Mouse (Mus musculus): ENCODE results near the gene Med16.

DNA sequence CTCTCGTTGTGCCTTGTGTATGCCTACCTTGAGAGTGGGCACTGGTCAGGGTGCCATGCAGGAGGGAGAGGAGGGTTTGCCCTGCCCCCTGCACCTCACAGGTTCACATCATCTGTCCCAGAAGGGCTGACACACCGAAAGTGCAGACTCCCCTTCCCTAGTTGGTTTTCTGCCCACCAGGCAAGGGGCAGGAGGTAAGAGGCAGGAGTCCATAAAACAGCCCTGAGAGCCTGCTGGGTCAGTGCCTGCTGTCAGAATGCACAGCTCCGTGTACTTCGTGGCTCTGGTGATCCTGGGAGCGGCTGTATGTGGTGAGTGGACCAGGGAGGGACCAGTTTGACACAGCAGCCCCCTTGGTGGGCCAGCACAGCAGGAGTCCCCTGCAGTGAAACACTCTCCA is 18.1 kb downstream of the Med16 start, which contains the start of gene Cfd:
- TF ChIP-seq GATA1 (IDR thresholded peaks at IDR 0.05; ENCODE audit: low read length) (no peak), TAL1 (IDR thresholded peaks at IDR 0.05; ENCODE audit: low read length) (no peak)
